Mouse (Mus musculus): ENCODE results near the gene Ddo. TPM values are rescaled to one million over a fixed set of nuclear protein-coding genes. Genes with fewer than 3 reads are reported as not detected.

Gene Ddo
- total RNA-seq, 4 experiments from 2014 or later = 29.8 to 39.9 (median 33.4) TPM

GRCm38 (mm10) chr10:40716713-40717112 is 86.9 kb downstream of the Ddo start:
- no peak for DNase-seq (ENCODE audit: low spot score)

- no peak for DNase-seq (ENCODE audit: low spot score)
Observed at GRCm38 (mm10) chr10:40718362-40718761, 88.6 kb downstream of the Ddo start.

- no peak for DNase-seq (ENCODE audit: low spot score)
Observed at GRCm38 (mm10) chr10:40719062-40719461, 89.3 kb downstream of the Ddo start.

- no peak for DNase-seq (ENCODE audit: low spot score)
Observed at GRCm38 (mm10) chr10:40720883-40721282, 91.1 kb downstream of the Ddo start.

GRCm38 (mm10) chr10:40724342-40724741 is 94.5 kb downstream of the Ddo start:
- DNase-seq (ENCODE audit: low spot score) = no peak

GRCm38 (mm10) chr10:40725066-40725465 is 95.3 kb downstream of the Ddo start:
- DNase-seq (ENCODE audit: low spot score) = no peak

- no peak for DNase-seq (ENCODE audit: low spot score)
Observed at GRCm38 (mm10) chr10:40725471-40725870, 95.7 kb downstream of the Ddo start.

- DNase-seq (ENCODE audit: low spot score) = no peak
Observed at GRCm38 (mm10) chr10:40726288-40726902, 96.6 kb downstream of the Ddo start.

GRCm38 (mm10) chr10:40726989-40727388 is 97.2 kb downstream of the Ddo start:
- DNase-seq (ENCODE audit: low spot score) = no peak

GRCm38 (mm10) chr10:40730200-40730599 is 100.4 kb downstream of the Ddo start:
- DNase-seq (ENCODE audit: low spot score) = no peak

Other genes starting within 250 kb of the Ddo start
- gene Slc22a16, start 59.7 kb upstream of the Ddo start, total RNA-seq (2022) = not detected
- gene Mettl24, start 53.3 kb downstream of the Ddo start, total RNA-seq (2022) = 1 to 10 TPM in 3 of 4 experiments, under 1 TPM in 1; 0.90 to 2.4 (median 1.5) TPM

All from heart, adult 8-10 months (tissue).